Comparison of ENCODE assay signal across 9 mouse cellular contexts in genomic region chr7:144055702-144056531, GRCm38 (mm10). TPM values are rescaled to one million over a fixed set of nuclear protein-coding genes. Genes with fewer than 3 reads are reported as not detected.
DNase-seq lines count a peak whose midpoint lies in the region; ATAC-seq and TF ChIP-seq lines count a peak whose summit lies in the region.
"Had no signal": no experiment of that assay in that cellular context is flagged by ENCODE, and none has a peak within 500 bp of the region (broad histone marks: within the 10 kb centered on the region; RNA-seq: fewer than 3 reads in every experiment).

No protein-coding gene starts in this region.

- POLR2A ChIA-PET in Patski (lab: Charles Lee) = interaction anchor here (0.7 to 0.8 kb wide), 2 partner anchors 18 to 34 kb away, joined by 3 read pairs; no protein-coding TSS in a partner anchor

- DNase-seq in hindbrain, embryonic 10.5 days (ENCODE audit: low spot score) = peak; percentile 53
- DNase-seq in 3T3-L1 (ENCODE audit: low read depth, low spot score) (peak; percentile 54), Patski (ENCODE audit: low read depth, low spot score) (no peak)
- peak; percentile 19 for DNase-seq in induced T-regulatory cell, adult 2 months (ENCODE audit: low read depth)
- DNase-seq in layer of hippocampus, adult 9-10 months (ENCODE audit: low spot score) = no peak
- DNase-seq in left cerebral cortex, postnatal 10 days (ENCODE audit: extremely low spot score in 1 of 2, low spot score in 2 of 2) = no peak

- intact Hi-C loops in left cerebral cortex, postnatal 10 days (cut with DNase I) = no loop called here

- H3K27me3 ChIP-seq in hindbrain, embryonic 10.5 days (ENCODE audit: insufficient read depth, poor library complexity, severe bottlenecking) = peaks cover 4% of the 10 kb centered on the region; the same call in 1 of the 2 replicates
- no peaks in the 10 kb centered on the region for H3K27me3 ChIP-seq in hindbrain, embryonic 16.5 days (replicated peaks; ENCODE audit: control insufficient read depth, insufficient read depth, low read length)
- no peaks in the 10 kb centered on the region for H3K27me3 ChIP-seq in Patski
- H3K27me3 ChIP-seq: limb, embryonic 15.5 days had no signal

- CTCF ChIA-PET in Patski (lab: Charles Lee) = interaction anchor here (0.6 to 6.6 kb wide), 21 partner anchors 9 to 229 kb away, joined by 3 to 33 read pairs (median 4); partner anchors contain the start of gene Shank2

- no peak for ATAC-seq in hindbrain, embryonic 16.5 days
- peak; percentile 45 for ATAC-seq in Patski

- H3K4me3 ChIP-seq in hindbrain, embryonic 10.5 days = no peak overlapping the region
- no peak overlapping the region for H3K4me3 ChIP-seq in hindbrain, embryonic 16.5 days (ENCODE audit: low read length)
- H3K4me3 ChIP-seq in olfactory bulb, adult 2 months (ENCODE audit: insufficient read depth, low read depth, low read length) = no peak overlapping the region
- H3K4me3 ChIP-seq: limb, embryonic 15.5 days had no signal

- TF ChIP-seq CTCF in Patski (IDR thresholded peaks at IDR 0.05) = peak; percentile 91
- peak; percentile 59; the same call in 1 of the 2 replicates for TF ChIP-seq CTCF in olfactory bulb, adult 2 months (IDR thresholded peaks at IDR 0.05; ENCODE audit: insufficient read depth, low read depth, low read length)

- 76% methylated on average over 7 of the region's 7 CpGs for WGBS in hindbrain, embryonic 10.5 days
- WGBS in hindbrain, embryonic 16.5 days = 73% methylated on average over 7 of the region's 7 CpGs
- 80% methylated on average over 7 of the region's 7 CpGs for WGBS in olfactory bulb, adult 2 months

- no peaks in the 10 kb centered on the region for H3K36me3 ChIP-seq in hindbrain, embryonic 10.5 days
- no peaks in the 10 kb centered on the region for H3K36me3 ChIP-seq in hindbrain, embryonic 16.5 days (ENCODE audit: control insufficient read depth, insufficient read depth, low read length)
- H3K36me3 ChIP-seq: limb, embryonic 15.5 days had no signal

- H3K4me1 ChIP-seq in hindbrain, embryonic 10.5 days (replicated peaks) = peaks cover 22% of the 10 kb centered on the region
- no peaks in the 10 kb centered on the region for H3K4me1 ChIP-seq in hindbrain, embryonic 16.5 days (ENCODE audit: control insufficient read depth, insufficient read depth, low read depth, low read length)
- peaks cover 4% of the 10 kb centered on the region; the same call in 1 of the 2 replicates for H3K4me1 ChIP-seq in olfactory bulb, adult 2 months (ENCODE audit: control insufficient read depth, insufficient read depth, low read length)

- no peak overlapping the region for H3K9ac ChIP-seq in hindbrain, embryonic 16.5 days (ENCODE audit: low read depth, low read length)
- H3K9ac ChIP-seq: limb, embryonic 15.5 days had no signal

- no peaks in the 10 kb centered on the region for H3K9me3 ChIP-seq in hindbrain, embryonic 10.5 days
- no peaks in the 10 kb centered on the region for H3K9me3 ChIP-seq in hindbrain, embryonic 16.5 days (ENCODE audit: control insufficient read depth, low read length)
- H3K9me3 ChIP-seq: limb, embryonic 15.5 days had no signal

- H3K27ac ChIP-seq in hindbrain, embryonic 10.5 days = no peak overlapping the region
- H3K27ac ChIP-seq in hindbrain, embryonic 16.5 days (ENCODE audit: low read depth, low read length) = no peak overlapping the region
- no peak overlapping the region for H3K27ac ChIP-seq in olfactory bulb, adult 2 months (ENCODE audit: insufficient read depth, low read depth, low read length)
- H3K27ac ChIP-seq: limb, embryonic 15.5 days had no signal

- in situ Hi-C loops in Patski (cut with MboI; ENCODE audit: low pct_unique_long_range_greater_than_20kb) = no loop called here

- no peak overlapping the region for H3K4me2 ChIP-seq in hindbrain, embryonic 16.5 days (ENCODE audit: low read length)
- H3K4me2 ChIP-seq: limb, embryonic 15.5 days had no signal

- TF ChIP-seq POLR2A in olfactory bulb, adult 2 months (IDR thresholded peaks at IDR 0.05; ENCODE audit: insufficient read depth, low read depth, low read length) = no peak

RNA-seq across cellular contexts. Expression of gene Shank2, which starts 54.2 kb away (rescaled TPM):
- polyA plus RNA-seq in hindbrain, embryonic 10.5 days (2016; fragmentation: Nextera tagmentation; extraction: Ambion mirVana) = 0.95 and 1.6 TPM in 2 replicates
- 8.9 and 9.0 TPM in 2 replicates for polyA plus RNA-seq in hindbrain, embryonic 16.5 days (2015; fragmentation: Nextera tagmentation; extraction: Ambion mirVana)
- 7.4 TPM for polyA plus RNA-seq in Patski (2021)
- polyA plus RNA-seq in olfactory bulb, adult 2 months (2012; ENCODE audit: insufficient read depth, insufficient read length, low replicate concordance, missing spikeins) = 53.3 TPM in 1 of 2 replicates, not detected in the other
- 100 to 1,000 TPM; 162 to 172 TPM for total RNA-seq in left cerebral cortex, postnatal 10 days (2021)

Comparison
In these comparisons a context has a peak if more than half of its experiments do, and no peak if none do; other contexts are left out.
1. DNase-seq: peak in hindbrain, embryonic 10.5 days (single experiment), 3T3-L1 (single experiment) and induced T-regulatory cell, adult 2 months (single experiment); none in Patski (single experiment), layer of hippocampus, adult 9-10 months (single experiment) and left cerebral cortex, postnatal 10 days (0 of 2).